Mouse (Mus musculus) thymus, adult 2 months (tissue): ENCODE results near the gene Sgms1. TPM values are rescaled to one million over a fixed set of nuclear protein-coding genes. Genes with fewer than 3 reads are reported as not detected.

Experiments
- DNase-seq: peaks from one replicate; pipeline ENCODE4 v3.0.0; 2021
- H3K27ac ChIP-seq: fragments of 200-500 bp; 2 replicates; pipeline ENCODE4 v1.5.1; 2012; ENCODE audit warnings: low read length, control low read depth; ENCODE audit not compliant: control insufficient read depth, insufficient read depth
- H3K27me3 ChIP-seq: fragments of 200-500 bp; 2 replicates; pipeline ENCODE4 v1.6.1; 2012; ENCODE audit warnings: mild to moderate bottlenecking, low read length, moderate library complexity, mixed read lengths; ENCODE audit not compliant: control insufficient read depth, insufficient read depth
- H3K36me3 ChIP-seq: fragments of 200-500 bp; 2 replicates; pipeline ENCODE4 v1.6.1; 2012; ENCODE audit warnings: mild to moderate bottlenecking, low read length, moderate library complexity; ENCODE audit not compliant: control insufficient read depth, insufficient read depth
- H3K4me1 ChIP-seq: fragments of 200-500 bp; replicated peaks from 2 replicates; pipeline ENCODE4 v1.6.1; 2012; ENCODE audit warnings: low read length; ENCODE audit not compliant: control insufficient read depth, insufficient read depth
- H3K4me3 ChIP-seq: fragments of 200-500 bp; 2 replicates; pipeline ENCODE4 v1.5.1; 2012; ENCODE audit warnings: mild to moderate bottlenecking, low read length, control low read depth, moderate library complexity; ENCODE audit not compliant: control insufficient read depth, insufficient read depth
- CTCF ChIP-seq: fragments of 200-500 bp; IDR thresholded peaks from 2 replicates; pipeline ENCODE4 v1.5.1; 2012; ENCODE audit warnings: mild to moderate bottlenecking, control low read depth, low read length, moderate library complexity, borderline replicate concordance; ENCODE audit not compliant: control insufficient read depth, poor library complexity, insufficient read depth; ENCODE audit errors: extremely low read depth
- POLR2A ChIP-seq: fragments of 200-500 bp; IDR thresholded peaks from 2 replicates; pipeline ENCODE4 v1.6.1; 2012; ENCODE audit warnings: mild to moderate bottlenecking, low read length, control low read depth, moderate library complexity; ENCODE audit not compliant: control insufficient read depth, poor library complexity, insufficient read depth; ENCODE audit errors: extremely low read depth
- WGBS: fragments of 180-500 bp; shearing (Covaris S2); methylation state at CpG from one replicate; pipeline ENCODE4 v1.1.7; 2018; 5-methylcytosine and 5-hydroxymethylcytosine counted together
- polyA plus RNA-seq: library from polyadenylated mRNA; depleted of rRNA; stranded (reverse); fragments of >200 nt; gene quantifications from 2 replicates; pipeline ENCODE4 v1.2.3, GENCODE M21; 2012

Gene Sgms1
- polyA plus RNA-seq, 1 experiment: 7.4 TPM

DNA sequence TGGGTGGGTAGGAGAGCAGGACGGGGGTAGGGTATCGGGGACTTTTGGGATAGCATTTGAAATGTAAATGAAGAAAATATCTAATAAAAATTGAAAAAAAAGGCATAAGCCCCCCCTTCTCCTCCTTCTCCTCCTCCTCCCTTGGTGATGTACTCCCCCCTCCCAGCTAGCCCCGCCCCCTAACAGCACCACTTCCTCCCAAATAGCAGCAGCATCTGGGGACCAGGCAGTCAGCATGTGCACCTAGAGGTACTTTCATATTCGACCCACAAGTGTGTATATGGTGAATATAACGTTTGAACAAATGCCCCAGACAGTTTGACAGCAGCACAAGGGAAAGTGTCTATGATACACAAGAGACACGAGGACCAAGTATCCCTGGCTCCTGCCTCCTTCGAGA lies 17.2 kb upstream of the Sgms1 start:
- Histone ChIP-seq H3K36me3 (no peaks in the 10 kb centered on the region), H3K27ac (peak overlapping the region; percentile 30; the same call in 1 of the 2 replicates), H3K4me1 (peaks cover 29% of the 10 kb centered on the region), H3K27me3 (no peaks in the 10 kb centered on the region), H3K4me3 (no peak overlapping the region)
- 31% methylated on average over 7 of the region's 7 CpGs for whole genome bisulfite sequencing
- DNase-seq: peak; percentile 54
- no peak for TF ChIP-seq POLR2A
- no peak for TF ChIP-seq CTCF

GRCm38 (mm10) chr19:32404386-32404785 lies 14.9 kb upstream of the Sgms1 start:
- Histone ChIP-seq H3K4me3 (no peak overlapping the region), H3K27ac (no peak overlapping the region), H3K36me3 (no peaks in the 10 kb centered on the region), H3K4me1 (peaks cover 27% of the 10 kb centered on the region), H3K27me3 (no peaks in the 10 kb centered on the region)
- 15% methylated on average over 5 of the region's 5 CpGs for WGBS
- DNase-seq: no peak
- no peak for TF ChIP-seq CTCF
- TF ChIP-seq POLR2A: no peak

GRCm38 (mm10) chr19:32403834-32404233 lies 14.3 kb upstream of the Sgms1 start:
- TF ChIP-seq POLR2A: no peak
- no peak for TF ChIP-seq CTCF
- no peak for DNase-seq
- Histone ChIP-seq H3K27ac (no peak overlapping the region), H3K27me3 (no peaks in the 10 kb centered on the region), H3K36me3 (no peaks in the 10 kb centered on the region), H3K4me3 (no peak overlapping the region), H3K4me1 (peaks cover 21% of the 10 kb centered on the region)
- 98% methylated on average over 5 of the region's 5 CpGs for WGBS

- WGBS: 93% methylated on average over 5 of the region's 5 CpGs
- no peak for DNase-seq
- no peak for TF ChIP-seq CTCF
- TF ChIP-seq POLR2A: no peak
Measured at GRCm38 (mm10) chr19:32398491-32398890, 9.0 kb upstream of the Sgms1 start.

DNA sequence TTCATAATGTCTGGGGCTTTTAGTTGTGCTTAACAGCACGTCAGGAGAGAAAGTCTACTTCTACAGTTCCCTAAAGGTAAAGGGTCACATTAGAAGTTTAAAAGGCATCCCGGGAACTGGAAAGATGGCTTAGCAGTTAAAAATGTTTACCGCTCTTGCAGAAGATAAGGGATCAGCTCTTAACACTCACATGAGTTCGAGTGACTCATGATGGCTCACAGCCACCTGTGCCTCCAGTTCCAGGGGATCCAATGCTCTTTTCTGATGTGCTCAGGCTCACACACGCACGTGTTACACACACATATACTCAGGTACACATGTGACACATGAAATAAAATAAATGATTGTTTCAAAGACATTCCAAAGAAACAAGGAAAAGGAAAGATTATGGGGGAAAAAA lies 6.8 kb upstream of the Sgms1 start:
- 93% methylated on average over 6 of the region's 6 CpGs for WGBS
- H3K4me3 ChIP-seq: no peak overlapping the region

More at GRCm38 (mm10) chr19:32398491-32398890, 9.0 kb upstream of the Sgms1 start:
- Histone ChIP-seq H3K27me3 (no peaks in the 10 kb centered on the region), H3K4me1 (no peaks in the 10 kb centered on the region), H3K36me3 (no peaks in the 10 kb centered on the region), H3K4me3 (no peak overlapping the region), H3K27ac (no peak overlapping the region)

DNA sequence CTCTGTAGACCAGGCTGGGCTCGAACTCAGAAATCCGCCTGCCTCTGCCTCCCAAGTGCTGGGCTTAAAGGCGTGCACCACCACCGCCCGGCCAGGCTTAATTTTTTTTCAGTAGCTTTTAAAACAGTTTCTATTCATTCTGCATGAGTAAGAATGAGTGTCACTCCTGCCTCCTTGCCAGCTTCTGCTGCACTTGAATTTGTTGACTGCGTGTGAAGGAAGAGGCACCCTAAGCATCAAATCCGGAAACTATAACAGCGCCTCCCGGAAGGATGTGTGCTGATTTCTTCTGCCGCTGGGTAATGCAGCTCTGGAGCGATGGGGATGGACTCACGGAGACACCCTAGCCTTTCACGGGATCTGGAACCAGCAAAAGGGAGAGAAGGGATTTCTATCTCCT lies 5.3 kb upstream of the Sgms1 start:
- Histone ChIP-seq H3K27ac (no peak overlapping the region), H3K36me3 (no peaks in the 10 kb centered on the region), H3K4me1 (no peaks in the 10 kb centered on the region), H3K27me3 (no peaks in the 10 kb centered on the region), H3K4me3 (no peak overlapping the region)
- TF ChIP-seq CTCF (no peak), POLR2A (no peak)
- DNase-seq: no peak
- WGBS: 95% methylated on average over 13 of the region's 13 CpGs

More for the DNA sequence above, 6.8 kb upstream of the Sgms1 start:
- no peak for DNase-seq
- H3K27ac ChIP-seq: no peak overlapping the region
- no peaks in the 10 kb centered on the region for H3K36me3 ChIP-seq
- TF ChIP-seq CTCF (no peak), POLR2A (no peak)
- no peaks in the 10 kb centered on the region for H3K4me1 ChIP-seq
- H3K27me3 ChIP-seq: no peaks in the 10 kb centered on the region
